Mouse (Mus musculus) midbrain, embryonic 11.5 days (tissue): ENCODE measurements around the gene Ice2. TPM values are rescaled to one million over a fixed set of nuclear protein-coding genes. Genes with fewer than 3 reads are reported as not detected.

Source experiments
- ATAC-seq: fragments of 200-750 bp; cut with Nextera tagmentation; 2 replicates; pipeline ENCODE4 v1.8.0; 2017; ENCODE audit warnings: moderate TSS enrichment, moderate library complexity; ENCODE audit not compliant: low FRiP score
- DNase-seq: peaks from one replicate; pipeline ENCODE4 v3.0.0; 2015; ENCODE audit warnings: low spot score; ENCODE audit errors: missing footprints
- H3K27ac ChIP-seq: fragments of 300-500 bp; sonication (generic); 2 replicates; pipeline ENCODE4 v1.5.1; 2014; ENCODE audit warnings: low read depth, low read length
- H3K27me3 ChIP-seq: fragments of 300-500 bp; sonication (generic); 2 replicates; pipeline ENCODE4 v1.6.1; 2014; ENCODE audit warnings: mild to moderate bottlenecking, low read length, moderate library complexity, mixed read lengths; ENCODE audit not compliant: control insufficient read depth, insufficient read depth
- H3K36me3 ChIP-seq: fragments of 300-500 bp; sonication (generic); 2 replicates; pipeline ENCODE4 v1.6.1; 2014; ENCODE audit warnings: mild to moderate bottlenecking, low read length, moderate library complexity, mixed read lengths; ENCODE audit not compliant: control insufficient read depth, insufficient read depth
- H3K4me1 ChIP-seq: fragments of 300-500 bp; sonication (generic); 2 replicates; pipeline ENCODE4 v1.6.1; 2014; ENCODE audit warnings: low read length; ENCODE audit not compliant: control insufficient read depth, insufficient read depth
- H3K4me2 ChIP-seq: fragments of 300-500 bp; sonication (generic); 2 replicates; pipeline ENCODE4 v1.6.1; 2014; ENCODE audit warnings: mild to moderate bottlenecking, moderate library complexity
- H3K4me3 ChIP-seq: fragments of 300-500 bp; sonication (generic); 2 replicates; pipeline ENCODE4 v1.5.1; 2014; ENCODE audit warnings: low read depth, low read length
- H3K9ac ChIP-seq: fragments of 300-500 bp; sonication (generic); 2 replicates; pipeline ENCODE4 v1.6.1; 2014; ENCODE audit warnings: low read length
- H3K9me3 ChIP-seq: fragments of 300-500 bp; sonication (generic); 2 replicates; pipeline ENCODE4 v1.6.1; 2016; ENCODE audit warnings: low read length; ENCODE audit not compliant: control insufficient read depth
- WGBS: fragments of 180-500 bp; shearing (Covaris S2); extraction: QIAGEN DNeasy Blood & Tissue Kit; methylation state at CpG from one replicate; pipeline ENCODE4 v1.1.7; 2014; 5-methylcytosine and 5-hydroxymethylcytosine counted together
- microRNA-seq: library from miRNA; unstranded; fragments of <30 nt; microRNA quantifications from one replicate; pipeline ENCODE4, GENCODE M21; 2017
- polyA plus RNA-seq: library from polyadenylated mRNA; unstranded; fragments of >200 nt; fragmentation: Nextera tagmentation; extraction: Ambion mirVana; gene quantifications from 2 replicates; pipeline ENCODE4 v1.2.1, GENCODE M21; 2014

Gene Ice2
- polyA plus RNA-seq, 1 experiment from 2014 or later = 20.9 TPM

DNA sequence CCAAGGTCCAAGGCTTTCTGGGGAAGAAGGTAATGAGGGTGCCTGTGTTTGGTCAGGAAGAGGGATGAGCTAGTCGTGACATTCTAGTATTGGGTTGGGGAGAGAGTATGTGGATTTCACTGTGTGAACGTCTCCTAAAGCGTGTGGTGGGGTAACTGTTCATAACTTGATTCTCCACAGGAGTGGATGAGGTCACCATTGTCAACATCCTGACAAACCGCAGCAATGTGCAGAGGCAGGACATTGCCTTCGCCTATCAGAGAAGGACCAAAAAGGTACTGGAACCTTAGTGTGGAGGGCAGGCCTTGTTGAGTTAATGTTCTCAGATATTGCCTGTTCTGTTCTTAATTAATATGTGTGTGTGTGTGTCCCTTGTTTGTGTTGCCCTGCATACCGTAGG lies 78.2 kb downstream of the Ice2 start:
- H3K4me2 ChIP-seq = no peak overlapping the region
- ATAC-seq = no peak
- no peaks in the 10 kb centered on the region for H3K9me3 ChIP-seq
- H3K27me3 ChIP-seq = no peaks in the 10 kb centered on the region
- peaks cover 2% of the 10 kb centered on the region; the same call in 1 of the 2 replicates for H3K4me1 ChIP-seq
- DNase-seq = no peak
- no peak overlapping the region for H3K27ac ChIP-seq
- no peak overlapping the region for H3K9ac ChIP-seq
- H3K36me3 ChIP-seq = no peaks in the 10 kb centered on the region
- H3K4me3 ChIP-seq = no peak overlapping the region
- WGBS = 87% methylated on average over 6 of the region's 6 CpGs

- ATAC-seq (no peak), DNase-seq (no peak)
- no peaks in the 10 kb centered on the region for H3K4me1 ChIP-seq
- H3K27me3 ChIP-seq = no peaks in the 10 kb centered on the region
- no peak overlapping the region for H3K4me2 ChIP-seq
- H3K4me3 ChIP-seq = no peak overlapping the region
- no peaks in the 10 kb centered on the region for H3K9me3 ChIP-seq
- no peaks in the 10 kb centered on the region for H3K36me3 ChIP-seq
- 77% methylated on average over 14 of the region's 14 CpGs for WGBS
- H3K27ac ChIP-seq = no peak overlapping the region
- H3K9ac ChIP-seq = no peak overlapping the region
These were observed 79.6 kb downstream of the Ice2 start for GRCm38 (mm10) chr9:69477195-69477823.

DNA sequence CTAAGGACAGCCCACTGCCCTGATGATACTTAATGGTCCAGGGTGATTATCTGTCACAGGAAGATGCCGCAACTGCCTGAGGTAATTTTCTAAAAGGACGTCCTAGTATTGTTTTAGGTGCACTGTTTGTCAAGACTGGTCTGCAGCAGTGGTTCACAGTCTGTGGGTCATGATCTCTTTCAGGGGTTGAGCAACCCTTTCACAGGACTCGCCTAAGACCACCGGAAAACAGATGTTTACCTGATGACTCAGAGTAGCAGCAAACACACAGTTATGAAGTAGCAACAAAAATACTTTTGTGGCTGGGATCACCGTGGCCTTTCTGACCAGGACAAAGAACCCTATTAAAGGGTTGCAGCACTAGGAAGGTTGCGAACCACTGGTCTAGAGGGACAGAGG lies 80.1 kb downstream of the Ice2 start:
- ATAC-seq = no peak
- Histone ChIP-seq H3K9ac (no peak overlapping the region), H3K4me3 (no peak overlapping the region), H3K36me3 (no peaks in the 10 kb centered on the region), H3K4me1 (no peaks in the 10 kb centered on the region), H3K9me3 (no peaks in the 10 kb centered on the region), H3K27ac (no peak overlapping the region), H3K27me3 (no peaks in the 10 kb centered on the region), H3K4me2 (no peak overlapping the region)
- no peak for DNase-seq
- WGBS = 73% methylated on average over 6 of the region's 6 CpGs

DNA sequence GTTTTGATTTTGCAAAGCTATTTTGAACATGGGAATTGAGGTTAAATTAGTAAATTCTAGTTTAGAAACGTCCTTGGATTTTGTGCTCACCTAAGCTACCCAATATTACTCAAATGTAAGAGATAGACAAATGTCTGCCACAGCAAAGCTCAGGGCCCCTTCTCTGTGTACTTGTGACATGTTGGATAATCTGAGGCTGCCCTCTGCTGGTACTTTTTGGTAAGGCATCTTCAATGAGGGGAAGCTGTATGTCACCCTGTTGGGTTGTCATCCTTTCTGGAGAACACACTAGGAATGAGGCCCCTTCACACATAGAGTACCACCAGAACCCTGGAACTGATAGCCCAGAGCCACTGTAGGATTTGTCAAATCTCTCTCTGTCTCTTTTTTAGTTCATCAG lies 82.6 kb downstream of the Ice2 start:
- H3K4me2 ChIP-seq = no peak overlapping the region
- no peak overlapping the region for H3K4me3 ChIP-seq
- no peaks in the 10 kb centered on the region for H3K9me3 ChIP-seq
- no peaks in the 10 kb centered on the region for H3K36me3 ChIP-seq
- no peak overlapping the region for H3K27ac ChIP-seq
- H3K9ac ChIP-seq = no peak overlapping the region
- 12% methylated on average over 1 of the region's 1 CpGs for WGBS
- H3K27me3 ChIP-seq = no peaks in the 10 kb centered on the region
- peak; percentile 22; the same call in 1 of the 2 replicates for ATAC-seq
- DNase-seq = peak; percentile 97
- H3K4me1 ChIP-seq = no peaks in the 10 kb centered on the region

Small RNAs within 50 kb of the gene (microRNA-seq; reads per million reads assigned to microRNA genes)
- 0.76 reads per million for gene Mir3109

Other genes with a start within 250 kb of the Ice2 start
- gene Anxa2, start 55.7 kb downstream of the Ice2 start, polyA plus RNA-seq = 176 and 180 TPM in 2 replicates